Mouse (Mus musculus) R1 (cell line): ENCODE measurements at regions not wholly inside any gene's neighbourhood (a gene's known extent, or its start where the extent isn't known, plus 50 kb on each side); places are given as distances from the start of the nearest gene placed in this dataset.

Experiments
- DNase-seq: peaks from one replicate; pipeline ENCODE4 v3.0.0-alpha.2; 2018; ENCODE audit warnings: low read depth, low spot score

GRCm38 (mm10) chr9:117967080-117967479 is 73.2 kb upstream of the Azi2 start:
- DNase-seq = no peak

- peak; percentile 23 for DNase-seq
Measured at GRCm38 (mm10) chr9:117966326-117966989, 73.8 kb upstream of the Azi2 start.

- DNase-seq = no peak
Measured at GRCm38 (mm10) chr9:117962088-117963030, 77.9 kb upstream of the Azi2 start.

- DNase-seq = no peak
Measured at GRCm38 (mm10) chr9:117959845-117960244, 80.5 kb upstream of the Azi2 start.

GRCm38 (mm10) chr9:117957195-117957594 is 83.1 kb upstream of the Azi2 start:
- DNase-seq = no peak

GRCm38 (mm10) chr9:117956691-117957090 is 83.6 kb upstream of the Azi2 start:
- DNase-seq = no peak

GRCm38 (mm10) chr9:117927466-117927847 is 112.8 kb upstream of the Azi2 start:
- no peak for DNase-seq

- DNase-seq = no peak
Measured at GRCm38 (mm10) chr9:117926700-117927465, 113.4 kb upstream of the Azi2 start.

GRCm38 (mm10) chr9:117922992-117923391 is 117.3 kb upstream of the Azi2 start:
- no peak for DNase-seq

- no peak for DNase-seq
Measured at GRCm38 (mm10) chr9:117907895-117908424, 132.3 kb upstream of the Azi2 start.

- no peak for DNase-seq
Measured at GRCm38 (mm10) chr9:117905045-117905747, 135.1 kb upstream of the Azi2 start.

GRCm38 (mm10) chr9:117904621-117905020 is 135.7 kb upstream of the Azi2 start:
- DNase-seq = no peak

GRCm38 (mm10) chr9:117903025-117903424 is 137.3 kb upstream of the Azi2 start:
- DNase-seq = peak; percentile 26

- no peak for DNase-seq
Measured at GRCm38 (mm10) chr9:117902239-117902939, 137.9 kb upstream of the Azi2 start.

GRCm38 (mm10) chr9:117900631-117901030 is 139.7 kb upstream of the Azi2 start:
- DNase-seq = no peak

- DNase-seq = no peak
Measured at GRCm38 (mm10) chr9:117896517-117896916, 143.8 kb upstream of the Azi2 start.

GRCm38 (mm10) chr9:117892601-117893000 is 147.7 kb upstream of the Azi2 start:
- DNase-seq = no peak

GRCm38 (mm10) chr9:117873172-117873571 is 167.1 kb upstream of the Azi2 start:
- DNase-seq = no peak

- DNase-seq = peak; percentile 67
Measured at GRCm38 (mm10) chr9:117872387-117873081, 167.8 kb upstream of the Azi2 start.

GRCm38 (mm10) chr9:117872021-117872386 is 168.3 kb upstream of the Azi2 start:
- DNase-seq = peak; percentile 40
